Mouse (Mus musculus) induced T-regulatory cell, adult 2 months (primary cell): Measurements from ENCODE around the gene Xpr1.

Experiments
- DNase-seq: peaks from one replicate; pipeline ENCODE4 v3.0.0-alpha.2; 2012; ENCODE audit warnings: low read depth

Gene Xpr1

GRCm38 (mm10) chr1:155229464-155230411 lies 187.5 kb downstream of the Xpr1 start:
- DNase-seq, result no peak
